Mouse (Mus musculus): ENCODE measurements around the gene Megf8. TPM values are rescaled to one million over a fixed set of nuclear protein-coding genes. Genes with fewer than 3 reads are reported as not detected.

The Megf8 gene
- polyA plus RNA-seq, 1 experiment from 2014 or later: 14.2 TPM

GRCm38 (mm10) chr7:25273259-25274241 lies 43.4 kb upstream of the Megf8 start:
- Histone ChIP-seq H3K4me3 (no peak overlapping the region), H3K9ac (peak overlapping the region; percentile 50), H3K9me3 (replicated peaks) (no peaks in the 10 kb centered on the region), H3K36me3 (ENCODE audit: poor library complexity, severe bottlenecking) (peaks cover 43% of the 10 kb centered on the region), H3K4me1 (peaks cover 59% of the 10 kb centered on the region), H3K27ac (no peak overlapping the region), H3K4me2 (0 out of 2 replicates have a peak overlapping the region, but pooled peaks have one; percentile 1), H3K27me3 (no peaks in the 10 kb centered on the region)
- no peak for ATAC-seq
- 90% methylated on average over 22 of the region's 22 CpGs for WGBS

GRCm38 (mm10) chr7:25274571-25274970 lies 42.4 kb upstream of the Megf8 start:
- WGBS: 60% methylated on average over 5 of the region's 5 CpGs
- peak overlapping the region; percentile 50 for H3K9ac ChIP-seq

GRCm38 (mm10) chr7:25274996-25275395 lies 42.0 kb upstream of the Megf8 start:
- H3K4me3 ChIP-seq: no peak overlapping the region
- WGBS: 90% methylated on average over 3 of the region's 3 CpGs
- no peaks in the 10 kb centered on the region for H3K27me3 ChIP-seq
- H3K9ac ChIP-seq: no peak overlapping the region
- H3K36me3 ChIP-seq (ENCODE audit: poor library complexity, severe bottlenecking): peaks cover 43% of the 10 kb centered on the region
- no peak overlapping the region for H3K27ac ChIP-seq
- ATAC-seq: no peak
- peaks cover 52% of the 10 kb centered on the region for H3K4me1 ChIP-seq
- H3K4me2 ChIP-seq: no peak overlapping the region
- no peaks in the 10 kb centered on the region for H3K9me3 ChIP-seq (replicated peaks)

More at GRCm38 (mm10) chr7:25274571-25274970, 42.4 kb upstream of the Megf8 start:
- Histone ChIP-seq H3K4me2 (no peak overlapping the region), H3K4me3 (no peak overlapping the region), H3K36me3 (ENCODE audit: poor library complexity, severe bottlenecking) (peaks cover 43% of the 10 kb centered on the region), H3K27me3 (no peaks in the 10 kb centered on the region), H3K27ac (no peak overlapping the region), H3K4me1 (peaks cover 52% of the 10 kb centered on the region), H3K9me3 (replicated peaks) (no peaks in the 10 kb centered on the region)
- ATAC-seq: no peak

GRCm38 (mm10) chr7:25275555-25276298 lies 41.2 kb upstream of the Megf8 start:
- ATAC-seq: no peak
- 65% methylated on average over 9 of the region's 9 CpGs for WGBS
- Histone ChIP-seq H3K9ac (peak overlapping the region; percentile 38), H3K27me3 (no peaks in the 10 kb centered on the region), H3K36me3 (ENCODE audit: poor library complexity, severe bottlenecking) (peaks cover 40% of the 10 kb centered on the region), H3K4me1 (peaks cover 53% of the 10 kb centered on the region), H3K9me3 (replicated peaks) (no peaks in the 10 kb centered on the region), H3K4me3 (no peak overlapping the region), H3K4me2 (0 out of 2 replicates have a peak overlapping the region, but pooled peaks have one; percentile 1), H3K27ac (no peak overlapping the region)

- no peaks in the 10 kb centered on the region for H3K27me3 ChIP-seq
- peak overlapping the region; percentile 85 for H3K9ac ChIP-seq
- WGBS: 83% methylated on average over 4 of the region's 4 CpGs
- H3K27ac ChIP-seq: peak overlapping the region; percentile 100; the same call in 1 of the 2 replicates
- H3K4me1 ChIP-seq: peaks cover 63% of the 10 kb centered on the region
- H3K36me3 ChIP-seq (ENCODE audit: poor library complexity, severe bottlenecking): peaks cover 23% of the 10 kb centered on the region
- peak overlapping the region; percentile 81 for H3K4me2 ChIP-seq
- no peak for ATAC-seq
- H3K4me3 ChIP-seq: peak overlapping the region; percentile 76
- H3K9me3 ChIP-seq (replicated peaks): no peaks in the 10 kb centered on the region
Measured at GRCm38 (mm10) chr7:25277405-25277804, 39.6 kb upstream of the Megf8 start.

GRCm38 (mm10) chr7:25277998-25278340 lies 39.0 kb upstream of the Megf8 start:
- no peaks in the 10 kb centered on the region for H3K27me3 ChIP-seq
- WGBS: 15% methylated on average over 4 of the region's 4 CpGs
- peak overlapping the region; percentile 100 for H3K27ac ChIP-seq
- peaks cover 18% of the 10 kb centered on the region for H3K36me3 ChIP-seq (ENCODE audit: poor library complexity, severe bottlenecking)
- peaks cover 63% of the 10 kb centered on the region for H3K4me1 ChIP-seq
- no peaks in the 10 kb centered on the region for H3K9me3 ChIP-seq (replicated peaks)
- H3K4me3 ChIP-seq: peak overlapping the region; percentile 76
- H3K4me2 ChIP-seq: peak overlapping the region; percentile 81
- H3K9ac ChIP-seq: peak overlapping the region; percentile 85
- no peak for ATAC-seq

GRCm38 (mm10) chr7:25278341-25279075 lies 38.5 kb upstream of the Megf8 start:
- ATAC-seq: peak; percentile 75
- under 1% methylated on average over 52 of the region's 60 CpGs for WGBS
- H3K4me1 ChIP-seq: peaks cover 65% of the 10 kb centered on the region

GRCm38 (mm10) chr7:25279076-25279860 lies 37.7 kb upstream of the Megf8 start:
- peak; percentile 64 for ATAC-seq

More at GRCm38 (mm10) chr7:25278341-25279075, 38.5 kb upstream of the Megf8 start:
- no peaks in the 10 kb centered on the region for H3K27me3 ChIP-seq
- H3K9me3 ChIP-seq (replicated peaks): no peaks in the 10 kb centered on the region
- peak overlapping the region; percentile 85 for H3K9ac ChIP-seq
- peak overlapping the region; percentile 81 for H3K4me2 ChIP-seq
- H3K4me3 ChIP-seq: peak overlapping the region; percentile 76
- H3K36me3 ChIP-seq (ENCODE audit: poor library complexity, severe bottlenecking): peaks cover 12% of the 10 kb centered on the region
- peak overlapping the region; percentile 100 for H3K27ac ChIP-seq

GRCm38 (mm10) chr7:25279861-25280791 lies 36.8 kb upstream of the Megf8 start:
- Histone ChIP-seq H3K4me2 (peak overlapping the region; percentile 81), H3K9ac (peak overlapping the region; percentile 85), H3K27me3 (no peaks in the 10 kb centered on the region), H3K4me1 (peaks cover 66% of the 10 kb centered on the region), H3K36me3 (ENCODE audit: poor library complexity, severe bottlenecking) (peaks cover 9% of the 10 kb centered on the region), H3K4me3 (peak overlapping the region; percentile 76), H3K9me3 (replicated peaks) (no peaks in the 10 kb centered on the region), H3K27ac (peak overlapping the region; percentile 100)
- 0% methylated on average over 6 of the region's 6 CpGs for WGBS
- ATAC-seq: peak; percentile 9; the same call in 1 of the 2 replicates

More at GRCm38 (mm10) chr7:25279076-25279860, 37.7 kb upstream of the Megf8 start:
- H3K4me1 ChIP-seq: peaks cover 65% of the 10 kb centered on the region
- no peaks in the 10 kb centered on the region for H3K27me3 ChIP-seq
- peak overlapping the region; percentile 100 for H3K27ac ChIP-seq
- H3K9ac ChIP-seq: peak overlapping the region; percentile 85
- WGBS: under 1% methylated on average over 38 of the region's 49 CpGs
- H3K9me3 ChIP-seq (replicated peaks): no peaks in the 10 kb centered on the region
- peaks cover 5% of the 10 kb centered on the region; the same call in 1 of the 2 replicates for H3K36me3 ChIP-seq (ENCODE audit: poor library complexity, severe bottlenecking)
- H3K4me3 ChIP-seq: peak overlapping the region; percentile 76
- peak overlapping the region; percentile 81 for H3K4me2 ChIP-seq

- peaks cover 15% of the 10 kb centered on the region for H3K36me3 ChIP-seq (ENCODE audit: poor library complexity, severe bottlenecking)
- peaks cover 64% of the 10 kb centered on the region for H3K4me1 ChIP-seq
- H3K9me3 ChIP-seq (replicated peaks): no peaks in the 10 kb centered on the region
- peak overlapping the region; percentile 81 for H3K4me2 ChIP-seq
- 21% methylated on average over 12 of the region's 12 CpGs for WGBS
- ATAC-seq: no peak
- H3K27ac ChIP-seq: peak overlapping the region; percentile 100
- peak overlapping the region; percentile 76 for H3K4me3 ChIP-seq
- H3K9ac ChIP-seq: peak overlapping the region; percentile 56
- no peaks in the 10 kb centered on the region for H3K27me3 ChIP-seq
Measured at GRCm38 (mm10) chr7:25281166-25281733, 35.7 kb upstream of the Megf8 start.
